Mouse (Mus musculus) MEL (cell line): Measurements from ENCODE around the gene Aldh3b2. TPM values are rescaled to one million over a fixed set of nuclear protein-coding genes. Genes with fewer than 3 reads are reported as not detected.

Experiments used
- DNase-seq: peaks from one replicate; pipeline ENCODE4 v3.0.0; 2011; ENCODE audit warnings: low read depth, low spot score
- H3K27ac ChIP-seq: 2 replicates; pipeline ENCODE4 v1.5.1; 2012; ENCODE audit warnings: low read depth, mild to moderate bottlenecking, control low read depth, low read length, moderate library complexity; ENCODE audit not compliant: control insufficient read depth
- H3K27me3 ChIP-seq, 2 experiments: fragments of 150-350 bp in 1 of 2; sonication (generic) in 1 of 2; 2 replicates each; pipeline ENCODE4 v1.6.1; 2012; ENCODE audit warnings: low read length in 2 of 2, mild to moderate bottlenecking in 2 of 2, improper control_type of control experiment in 1 of 2, moderate library complexity in 1 of 2; ENCODE audit not compliant: insufficient read depth in 2 of 2, control insufficient read depth in 1 of 2
- H3K36me3 ChIP-seq, 2 experiments: 2 replicates each; pipeline ENCODE4 v1.6.1; 2012 to 2014; ENCODE audit warnings: low read length in 2 of 2, improper control_type of control experiment in 1 of 2, inconsistent platforms in 1 of 2, mild to moderate bottlenecking in 1 of 2; ENCODE audit not compliant: insufficient read depth in 2 of 2, control insufficient read depth in 1 of 2
- H3K4me1 ChIP-seq, 2 experiments: fragments of 150-350 bp in 1 of 2; sonication (generic) in 1 of 2; 2 replicates each; pipeline ENCODE4 v1.6.1; 2012; ENCODE audit warnings: low read length in 2 of 2, improper control_type of control experiment in 1 of 2, mild to moderate bottlenecking in 1 of 2; ENCODE audit not compliant: insufficient read depth in 2 of 2, control insufficient read depth in 1 of 2
- H3K4me3 ChIP-seq, 2 experiments: fragments of 150-350 bp in 1 of 2; sonication (generic) in 1 of 2; 2 replicates each; pipeline ENCODE4 v1.5.1; 2012; ENCODE audit warnings: low read depth in 2 of 2, low read length in 2 of 2, mild to moderate bottlenecking in 2 of 2, moderate library complexity in 2 of 2, control low read depth in 1 of 2, improper control_type of control experiment in 1 of 2; ENCODE audit not compliant: control insufficient read depth in 1 of 2, insufficient read depth in 1 of 2
- H3K79me2 ChIP-seq: 2 replicates; pipeline ENCODE4 v1.6.1; 2012; ENCODE audit warnings: mild to moderate bottlenecking, low read length, moderate library complexity; ENCODE audit not compliant: control insufficient read depth, poor library complexity, insufficient read depth
- H3K9ac ChIP-seq: 2 replicates; pipeline ENCODE4 v1.6.1; 2012; ENCODE audit warnings: low read depth, mild to moderate bottlenecking, control low read depth, low read length, moderate library complexity; ENCODE audit not compliant: control insufficient read depth, poor library complexity, severe bottlenecking
- H3K9me3 ChIP-seq: fragments of 150-350 bp; sonication (generic); replicated peaks from 2 replicates; pipeline ENCODE4 v1.6.1; 2012; ENCODE audit warnings: mild to moderate bottlenecking, low read length, improper control_type of control experiment, moderate library complexity; ENCODE audit not compliant: insufficient read depth
- BHLHE40 ChIP-seq: IDR thresholded peaks from 2 replicates; pipeline ENCODE4 v1.6.1; 2012; ENCODE audit warnings: low read depth, mild to moderate bottlenecking, inconsistent platforms, low read length, improper control_type of control experiment, borderline replicate concordance
- E2F4 ChIP-seq: IDR thresholded peaks from 2 replicates; pipeline ENCODE4 v1.6.1; 2011; ENCODE audit warnings: low read depth, low read length, improper control_type of control experiment, borderline replicate concordance
- ELF1 ChIP-seq: IDR thresholded peaks from 2 replicates; pipeline ENCODE4 v1.6.1; 2014; ENCODE audit warnings: low read depth, mild to moderate bottlenecking, inconsistent platforms, low read length, improper control_type of control experiment, moderate library complexity
- GATA1 ChIP-seq: IDR thresholded peaks from 2 replicates; pipeline ENCODE4 v1.6.1; 2011; ENCODE audit warnings: low read depth, low read length, improper control_type of control experiment
- JUND ChIP-seq: IDR thresholded peaks from 2 replicates; pipeline ENCODE4 v1.6.1; 2011; ENCODE audit warnings: low read depth, mild to moderate bottlenecking, improper control_type of control experiment, low read length
- MAFK ChIP-seq: IDR thresholded peaks from 2 replicates; pipeline ENCODE4 v1.6.1; 2011; ENCODE audit warnings: low read depth, mild to moderate bottlenecking, low read length, improper control_type of control experiment, borderline replicate concordance
- MAZ ChIP-seq: IDR thresholded peaks from 2 replicates; pipeline ENCODE4 v1.6.1; 2012; ENCODE audit warnings: low read depth, mild to moderate bottlenecking, inconsistent platforms, low read length, improper control_type of control experiment
- MYB ChIP-seq: IDR thresholded peaks from 2 replicates; pipeline ENCODE4 v1.6.1; 2011; ENCODE audit warnings: mild to moderate bottlenecking, low read depth, low read length, improper control_type of control experiment
- MYC ChIP-seq: IDR thresholded peaks from 2 replicates; pipeline ENCODE4 v1.6.1; 2011; ENCODE audit warnings: low read depth, mild to moderate bottlenecking, low read length, improper control_type of control experiment, moderate library complexity
- NELFE ChIP-seq: IDR thresholded peaks from 2 replicates; pipeline ENCODE4 v1.6.1; 2011; ENCODE audit warnings: low read depth, low read length, improper control_type of control experiment
- POLR2AphosphoS2 ChIP-seq: IDR thresholded peaks from 2 replicates; pipeline ENCODE4 v1.6.1; 2011; ENCODE audit warnings: low read length, improper control_type of control experiment
- TCF12 ChIP-seq: IDR thresholded peaks from 2 replicates; pipeline ENCODE4 v1.6.1; 2014; ENCODE audit warnings: low read depth, mild to moderate bottlenecking, inconsistent platforms, low read length, improper control_type of control experiment, moderate library complexity
- USF1 ChIP-seq: IDR thresholded peaks from 2 replicates; pipeline ENCODE4 v1.6.1; 2014; ENCODE audit warnings: low read depth, mild to moderate bottlenecking, inconsistent platforms, low read length, improper control_type of control experiment, moderate library complexity
- ZNF384 ChIP-seq: IDR thresholded peaks from 2 replicates; pipeline ENCODE4 v1.6.1; 2012; ENCODE audit warnings: low read depth, mild to moderate bottlenecking, inconsistent platforms, low read length, improper control_type of control experiment
- polyA plus RNA-seq, 2 experiments: library from polyadenylated mRNA; stranded (reverse) in 1 of 2; unstranded in 1 of 2; fragments of >175 nt in 1 of 2; fragments of >200 nt in 1 of 2; gene quantifications; 2 replicates each; pipeline versions ENCODE4 v1.2.1 to v1.2.4; 2012; ENCODE audit warnings: low replicate concordance in 2 of 2, low read depth in 1 of 2; ENCODE audit not compliant: insufficient read length in 2 of 2, insufficient read depth in 1 of 2, missing spikeins in 1 of 2
- total RNA-seq: library from RNA; depleted of rRNA; stranded (reverse); fragments of 300-350 nt; gene quantifications from 2 replicates; pipeline ENCODE4 v1.2.3, GENCODE M21; 2012

Aldh3b2 gene
- total and polyA plus RNA-seq, 3 experiments = not detected

GRCm38 (mm10) chr19:3924868-3925267, 47.3 kb upstream of the Aldh3b2 start:
- no peak overlapping the region for H3K9ac ChIP-seq
- no peaks in the 10 kb centered on the region for H3K27me3 ChIP-seq
- no peak for DNase-seq
- H3K27ac ChIP-seq = no peak overlapping the region
- H3K36me3 ChIP-seq = no peaks in the 10 kb centered on the region; a peak in 1 of 4 replicates
- peaks cover 0 to 17% of the 10 kb centered on the region in 2 experiments; a peak in 2 of 4 replicates for H3K4me1 ChIP-seq
- TF ChIP-seq ELF1 (no peak), MAZ (no peak), BHLHE40 (no peak), E2F4 (no peak), TCF12 (no peak), GATA1 (no peak), MAFK (no peak), ZNF384 (no peak), MYC (no peak), JUND (no peak)
- TF ChIP-seq, all 39 proteins: peak for 0
- H3K79me2 ChIP-seq = no peaks in the 10 kb centered on the region
- H3K9me3 ChIP-seq = no peaks in the 10 kb centered on the region
- H3K4me3 ChIP-seq = no peak overlapping the region

GRCm38 (mm10) chr19:3925859-3926258, 46.3 kb upstream of the Aldh3b2 start:
- H3K36me3 ChIP-seq = peaks cover 0 to 2% of the 10 kb centered on the region in 2 experiments; a peak in 1 of 4 replicates
- H3K27me3 ChIP-seq = no peaks in the 10 kb centered on the region
- no peaks in the 10 kb centered on the region for H3K9me3 ChIP-seq
- peak; percentile 68 for TF ChIP-seq USF1
- TF ChIP-seq E2F4 = no peak
- no peaks in the 10 kb centered on the region for H3K79me2 ChIP-seq
- H3K4me1 ChIP-seq = peaks cover 0 to 25% of the 10 kb centered on the region in 2 experiments; a peak in 2 of 4 replicates
- H3K27ac ChIP-seq = no peak overlapping the region
- no peak for DNase-seq
- H3K4me3 ChIP-seq = no peak overlapping the region
- H3K9ac ChIP-seq = no peak overlapping the region

GRCm38 (mm10) chr19:3926279-3926678, 45.8 kb upstream of the Aldh3b2 start:
- H3K9me3 ChIP-seq = no peaks in the 10 kb centered on the region
- no peak overlapping the region for H3K4me3 ChIP-seq
- peaks cover 0 to 2% of the 10 kb centered on the region in 2 experiments; a peak in 1 of 4 replicates for H3K36me3 ChIP-seq
- no peaks in the 10 kb centered on the region for H3K79me2 ChIP-seq
- no peaks in the 10 kb centered on the region for H3K27me3 ChIP-seq
- TF ChIP-seq MYB = no peak
- no peak for TF ChIP-seq BHLHE40
- TF ChIP-seq POLR2AphosphoS2 = no peak
- TF ChIP-seq NELFE = no peak
- peaks cover 0 to 26% of the 10 kb centered on the region in 2 experiments; a peak in 2 of 4 replicates for H3K4me1 ChIP-seq
- no peak for DNase-seq
- H3K9ac ChIP-seq = no peak overlapping the region
- no peak overlapping the region for H3K27ac ChIP-seq
